8 mouse cellular contexts compared by ENCODE assay signal in genomic region chr15:89429352-89430221, GRCm38 (mm10). TPM values are rescaled to one million over a fixed set of nuclear protein-coding genes. Genes with fewer than 3 reads are reported as not detected.
A peak's percentile ranks its signal among the peaks of the same experiment; 100 is the strongest.
DNase-seq lines count a peak whose midpoint lies in the region; ATAC-seq and TF ChIP-seq lines count a peak whose summit lies in the region.

TSS of gene C730034F03Rik (plus strand) at chr15:89429589.
TSS of gene Gm44502 (minus strand) at chr15:89429696.
TSS of gene Chkb (minus strand) at chr15:89429908.

- in situ Hi-C loops in ES-E14 (cut with MboI; ENCODE audit: low sequenced_read_pairs in 2 of 2, unreplicated experiment in 2 of 2) = no loop called here

- peak; percentile 95 for ATAC-seq in forebrain, embryonic 15.5 days (replicated peaks)
- peak; percentile 78 for ATAC-seq in neutrophil, adult 5-6 weeks (ENCODE audit: extremely low read depth, insufficient number of reproducible peaks, low FRiP score, poor library complexity, severe bottlenecking)

- peak within 1 kb of the TSS; percentile 79 to 88 for H3K4me3 ChIP-seq in ES-E14 (ENCODE audit: insufficient read depth in 1 of 2, low read depth in 1 of 2, low read length in 2 of 2, poor library complexity in 1 of 2, severe bottlenecking in 1 of 2)
- peak within 1 kb of the TSS; percentile 81 for H3K4me3 ChIP-seq in forebrain, embryonic 15.5 days
- H3K4me3 ChIP-seq in lung, adult 2 months (replicated peaks; ENCODE audit: extremely low read depth, low read depth, low read length) = peak within 1 kb of the TSS; percentile 83

- H3K36me3 ChIP-seq in ES-E14 (ENCODE audit: control insufficient read depth, insufficient read depth, low read length, poor library complexity, severe bottlenecking) = peaks cover 10% of the 10 kb centered on the region; the same call in 1 of the 2 replicates
- peaks cover 17% of the 10 kb centered on the region; the same call in 1 of the 2 replicates for H3K36me3 ChIP-seq in forebrain, embryonic 15.5 days

- H3K9ac ChIP-seq in ES-E14 (ENCODE audit: insufficient read depth, low read depth, low read length, poor library complexity, severe bottlenecking) = peak within 1 kb of the TSS; percentile 76
- peak within 1 kb of the TSS; percentile 79 for H3K9ac ChIP-seq in forebrain, embryonic 15.5 days (replicated peaks)

- peak; percentile 82 for DNase-seq in ES-E14 (ENCODE audit: low read depth, low spot score)
- DNase-seq in cerebellum, adult 11-12 months = peak; percentile 95
- peak; percentile 89 for DNase-seq in heart, postnatal 25 days (ENCODE audit: low spot score)
- DNase-seq in layer of hippocampus, adult 18-20 months (ENCODE audit: low spot score in 2 of 2) = peak; percentile 92 to 96
- DNase-seq in lung, adult 2 months = peak; percentile 90
- peak; percentile 91 to 92 for DNase-seq in thymus, adult 18-20 months

- no peaks in the 10 kb centered on the region for H3K9me3 ChIP-seq in ES-E14 (ENCODE audit: control insufficient read depth, insufficient read depth, low read depth, low read length)
- no peaks in the 10 kb centered on the region for H3K9me3 ChIP-seq in forebrain, embryonic 15.5 days

- intact Hi-C loops in heart, postnatal 25 days (cut with DNase I) = loop anchor here (2.0 kb wide), 2 partner anchors 45 to 53 kb away; partner anchors contain the start of gene Tymp

- peaks cover 2 to 16% of the 10 kb centered on the region in 2 experiments; a peak in 3 of 4 replicates for H3K4me1 ChIP-seq in ES-E14 (ENCODE audit: control insufficient read depth in 2 of 2, insufficient read depth in 2 of 2, low read length in 2 of 2, poor library complexity in 1 of 2)
- H3K4me1 ChIP-seq in forebrain, embryonic 15.5 days = peaks cover 22% of the 10 kb centered on the region
- H3K4me1 ChIP-seq in lung, adult 2 months (ENCODE audit: control insufficient read depth, insufficient read depth, low read length) = 0 out of 2 replicates have a peak, but pooled peaks cover 3% of the 10 kb centered on the region

- WGBS in forebrain, embryonic 15.5 days = under 1% methylated on average over 70 of the region's 70 CpGs
- under 1% methylated on average over 70 of the region's 70 CpGs for WGBS in lung, adult 2 months

- peak; percentile 88 for TF ChIP-seq POLR2A in lung, adult 2 months (IDR thresholded peaks at IDR 0.05; ENCODE audit: borderline replicate concordance, extremely low read depth, low read depth, low read length)

- H3K27me3 ChIP-seq in forebrain, embryonic 15.5 days = no peaks in the 10 kb centered on the region

- H3K4me2 ChIP-seq in forebrain, embryonic 15.5 days (replicated peaks) = peak within 1 kb of the TSS; percentile 79

- no peak for TF ChIP-seq CTCF in lung, adult 2 months (IDR thresholded peaks at IDR 0.05; ENCODE audit: insufficient read depth, low read length)

- H3K27ac ChIP-seq in ES-E14 (ENCODE audit: insufficient read depth, low read depth, low read length, poor library complexity, severe bottlenecking) = peak within 1 kb of the TSS; percentile 74
- peak within 1 kb of the TSS; percentile 97 for H3K27ac ChIP-seq in forebrain, embryonic 15.5 days (replicated peaks)

TF ChIP-seq in ES-E14, 5 proteins besides CTCF, POLR2A, EP300 and RAD21:
- TF ChIP-seq HCFC1 (IDR thresholded peaks at IDR 0.05; ENCODE audit: borderline replicate concordance, insufficient read depth, low read length) = peak; percentile 35; the same call in 1 of the 2 replicates
- TF ChIP-seq MAFK (IDR thresholded peaks at IDR 0.05; ENCODE audit: insufficient read depth, low read depth, low read length) = no peak

RNA-seq across cellular contexts. Expression of gene C730034F03Rik, which starts in this region (rescaled TPM):
- total RNA-seq in ES-E14 (2012; rRNA removed) = 1.5 and 2.0 TPM in 2 replicates
- 5.5 and 6.4 TPM in 2 replicates for polyA plus RNA-seq in forebrain, embryonic 15.5 days (2015; fragmentation: Nextera tagmentation; extraction: Ambion mirVana)
- total RNA-seq in heart, postnatal 25 days (2021) = 1 to 10 TPM; 1.5 TPM
- total RNA-seq in layer of hippocampus, adult 18-20 months (2021) = 1 to 10 TPM; 2.2 to 3.4 TPM
- 0.45 and 0.73 TPM in 2 replicates for polyA plus RNA-seq in lung, adult 2 months (2012; rRNA removed)
- total RNA-seq in neutrophil, adult 5-6 weeks (2017) = 32.0 TPM in 2 replicates

RNA-seq across cellular contexts. Expression of gene Gm44502, which starts in this region (rescaled TPM):
- total RNA-seq in ES-E14 (2012; rRNA removed) = 0.36 TPM in 1 of 2 replicates, not detected in the other
- polyA plus RNA-seq in forebrain, embryonic 15.5 days (2015; fragmentation: Nextera tagmentation; extraction: Ambion mirVana) = 0.29 TPM in 1 of 2 replicates, not detected in the other
- total RNA-seq in heart, postnatal 25 days (2021) = 10 to 100 TPM; 14.5 to 16.4 TPM
- total RNA-seq in layer of hippocampus, adult 18-20 months (2021) = under 1 TPM in 1 of 2 experiments, not detected in 1; 0.42 TPM
- polyA plus RNA-seq in lung, adult 2 months (2012; rRNA removed) = 4.4 TPM in 1 of 2 replicates, not detected in the other
- 1.1 and 1.3 TPM in 2 replicates for total RNA-seq in neutrophil, adult 5-6 weeks (2017)

RNA-seq across cellular contexts. Expression of gene Chkb, which starts in this region (rescaled TPM):
- total RNA-seq in ES-E14 (2012; rRNA removed) = 29.0 and 42.6 TPM in 2 replicates
- polyA plus RNA-seq in forebrain, embryonic 15.5 days (2015; fragmentation: Nextera tagmentation; extraction: Ambion mirVana) = 70.5 and 75.8 TPM in 2 replicates
- total RNA-seq in heart, postnatal 25 days (2021) = 10 to 100 TPM; 40.6 to 44.9 TPM
- 10 to 100 TPM; 40.5 to 41.1 TPM for total RNA-seq in layer of hippocampus, adult 18-20 months (2021)
- 51.3 and 67.1 TPM in 2 replicates for polyA plus RNA-seq in lung, adult 2 months (2012; rRNA removed)
- 108 and 124 TPM in 2 replicates for total RNA-seq in neutrophil, adult 5-6 weeks (2017)

Comparison
In these comparisons a context has a peak if more than half of its experiments do, and no peak if none do; other contexts are left out.
1. Peak in every context shown above with its lines: DNase-seq, ATAC-seq, H3K4me3 ChIP-seq and H3K27ac ChIP-seq.